Mouse (Mus musculus) G1E (cell line): ENCODE measurements at regions not wholly inside any gene's neighbourhood (a gene's known extent, or its start where the extent isn't known, plus 50 kb on each side); places are given as distances from the start of the nearest gene placed in this dataset.

Source experiments
- ATAC-seq: 2 replicates; pipeline ENCODE4 v1.8.0; 2016; ENCODE audit warnings: mild to moderate bottlenecking; ENCODE audit not compliant: insufficient number of reproducible peaks, poor library complexity, low FRiP score, severe bottlenecking; ENCODE audit errors: extremely low read depth
- DNase-seq: peaks from one replicate; pipeline ENCODE4 v3.0.0; 2012; ENCODE audit warnings: low spot score
- H3K27me3 ChIP-seq: 2 replicates; pipeline ENCODE4 v1.6.1; 2012; ENCODE audit warnings: mild to moderate bottlenecking, low read length, inconsistent platforms; ENCODE audit not compliant: insufficient read depth
- H3K36me3 ChIP-seq: replicated peaks from 2 replicates; pipeline ENCODE3; 2012; ENCODE audit warnings: mild to moderate bottlenecking, inconsistent platforms
- H3K4me1 ChIP-seq: 2 replicates; pipeline ENCODE4 v1.6.1; 2012; ENCODE audit warnings: low read depth, low read length, inconsistent platforms, mixed read lengths; ENCODE audit not compliant: insufficient read depth
- H3K4me3 ChIP-seq: 2 replicates; pipeline ENCODE4 v1.5.1; 2012; ENCODE audit warnings: low read depth, mild to moderate bottlenecking, inconsistent platforms, low read length, moderate library complexity, mixed read lengths
- H3K9me3 ChIP-seq: replicated peaks from 2 replicates; pipeline ENCODE4 v1.6.1; 2012; ENCODE audit warnings: inconsistent platforms
- CTCF ChIP-seq: IDR thresholded peaks from 2 replicates; pipeline ENCODE4 v1.5.1; 2012; ENCODE audit warnings: low read depth, low read length, inconsistent platforms, mixed read lengths
- GATA1 ChIP-seq: IDR thresholded peaks from 2 replicates; pipeline ENCODE4 v1.6.1; 2012; ENCODE audit warnings: borderline replicate concordance, low read length, inconsistent platforms, mixed read lengths
- GATA2 ChIP-seq: IDR thresholded peaks from 2 replicates; pipeline ENCODE4 v1.6.1; 2012; ENCODE audit warnings: low read depth, low read length, inconsistent platforms, borderline replicate concordance
- POLR2AphosphoS5 ChIP-seq: IDR thresholded peaks from 2 replicates; pipeline ENCODE4 v1.6.1; 2012; ENCODE audit warnings: low read depth, low read length, inconsistent platforms; ENCODE audit not compliant: insufficient replicate concordance
- TAL1 ChIP-seq: conservative IDR thresholded peaks from 2 replicates; pipeline ENCODE4 v1.6.1; 2012; ENCODE audit warnings: low read depth, low read length, inconsistent platforms, mixed read lengths

- Histone ChIP-seq H3K4me3 (no peak overlapping the region), H3K4me1 (no peaks in the 10 kb centered on the region), H3K36me3 (no peaks in the 10 kb centered on the region), H3K9me3 (no peaks in the 10 kb centered on the region), H3K27me3 (no peaks in the 10 kb centered on the region)
- ATAC-seq (no peak), DNase-seq (no peak)
- no peak for TF ChIP-seq POLR2AphosphoS5
Observed at GRCm38 (mm10) chr14:37208256-37208655, 73.2 kb upstream of the Ghitm start.

- no peaks in the 10 kb centered on the region for H3K27me3 ChIP-seq
- no peaks in the 10 kb centered on the region for H3K36me3 ChIP-seq
- no peaks in the 10 kb centered on the region for H3K9me3 ChIP-seq
- H3K4me1 ChIP-seq, result no peaks in the 10 kb centered on the region
- no peak overlapping the region for H3K4me3 ChIP-seq
- ATAC-seq (no peak), DNase-seq (no peak)
- no peak for TF ChIP-seq POLR2AphosphoS5
- no peak for TF ChIP-seq CTCF
- no peak for TF ChIP-seq GATA2
- no peak for TF ChIP-seq TAL1
- no peak for TF ChIP-seq GATA1
Observed at GRCm38 (mm10) chr14:37189795-37190194, 54.7 kb upstream of the Ghitm start.
